Mouse (Mus musculus) erythroid progenitor cell, adult 5-6 weeks (primary cell): Measurements from ENCODE around the gene Lrp6. TPM values are rescaled to one million over a fixed set of nuclear protein-coding genes. Genes with fewer than 3 reads are reported as not detected.

ENCODE experiments used
- ATAC-seq: replicated peaks from 2 replicates; pipeline ENCODE4 v1.8.0; 2016; ENCODE audit warnings: moderate number of reproducible peaks, mild to moderate bottlenecking, moderate TSS enrichment, inconsistent platforms; ENCODE audit not compliant: poor library complexity, low FRiP score, severe bottlenecking
- total RNA-seq, 2 experiments: library from RNA; stranded (forward) in 1 of 2; stranded (reverse) in 1 of 2; fragments of 150-400 nt in 1 of 2; fragments of 186-747, 209-891 nt in 1 of 2; gene quantifications; 2 replicates each; pipeline versions ENCODE4 v1.2.3 to v1.2.4; 2015 to 2017; ENCODE audit warnings: low replicate concordance in 2 of 2

Lrp6 gene
- total RNA-seq, 2 experiments from 2014 or later, result 6.8 to 14.7 TPM

DNA sequence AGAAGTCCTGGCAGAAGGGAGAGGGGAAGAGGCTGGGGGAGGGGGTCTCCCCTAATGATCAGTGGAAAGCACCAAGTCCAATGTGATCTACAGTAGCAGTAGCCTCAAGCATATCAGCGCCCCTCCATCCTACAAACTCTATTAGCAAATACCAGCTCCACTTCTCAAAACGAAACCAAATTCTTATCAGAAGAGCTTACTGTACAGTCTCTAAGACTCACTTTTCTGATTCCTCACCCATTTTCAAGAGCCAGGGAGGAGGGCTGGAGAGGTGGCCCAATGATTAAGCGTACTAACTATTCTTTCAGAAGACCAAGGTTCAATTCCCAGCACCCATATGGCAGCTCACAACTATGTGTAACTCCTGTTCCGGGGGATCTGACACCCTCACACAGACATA is 28.0 kb downstream of the Lrp6 start:
- ATAC-seq, result peak; percentile 73

DNA sequence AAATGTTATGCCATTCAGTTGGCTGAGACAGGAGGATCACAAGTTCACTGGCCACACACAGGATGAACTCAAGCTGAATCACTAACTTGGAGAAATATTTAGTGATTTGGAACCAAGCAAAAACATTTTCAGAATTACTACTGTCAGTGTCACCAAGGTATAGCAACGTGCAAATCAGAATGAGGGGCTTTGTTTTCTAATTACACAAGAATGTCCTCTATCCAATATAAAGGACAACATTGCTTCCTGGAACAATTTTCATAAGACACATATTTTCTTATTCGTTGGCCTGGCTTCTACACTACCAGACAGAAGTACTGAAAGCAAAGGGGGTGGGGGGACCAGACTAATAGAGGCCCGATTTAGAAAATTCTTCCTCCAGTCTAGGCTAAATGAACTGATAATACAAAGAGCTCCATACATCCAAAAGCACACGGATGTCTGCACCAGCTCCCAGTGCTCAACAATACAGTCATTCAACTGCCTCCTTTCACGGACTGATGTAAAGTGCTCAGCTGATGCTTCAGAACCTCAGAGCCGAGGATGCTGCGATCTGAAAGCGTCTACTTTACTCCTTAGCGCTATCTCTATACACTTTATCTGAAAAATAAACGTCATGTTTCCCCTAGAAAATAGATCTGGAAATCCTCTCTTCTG is 29.2 kb downstream of the Lrp6 start:
- ATAC-seq, result no peak

DNA sequence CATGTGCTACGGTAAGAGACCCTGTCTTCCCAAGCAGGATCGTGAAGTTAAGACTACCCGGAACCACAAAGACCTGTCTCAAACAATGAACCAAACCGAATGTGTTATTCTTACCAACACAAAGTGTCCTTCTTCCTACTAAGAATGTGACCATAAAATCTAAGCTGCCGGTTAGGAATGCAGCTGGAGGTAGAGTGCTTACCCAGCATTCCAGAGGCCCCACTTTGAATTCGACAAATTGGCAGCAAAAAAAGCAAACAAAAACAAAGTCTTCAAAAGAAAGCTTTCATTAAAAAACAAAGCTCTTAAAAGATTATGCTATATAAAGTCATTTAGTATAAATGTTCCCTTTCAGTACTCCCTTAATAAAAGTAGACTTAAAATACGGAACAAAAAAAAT is 31.6 kb downstream of the Lrp6 start:
- no peak for ATAC-seq

DNA sequence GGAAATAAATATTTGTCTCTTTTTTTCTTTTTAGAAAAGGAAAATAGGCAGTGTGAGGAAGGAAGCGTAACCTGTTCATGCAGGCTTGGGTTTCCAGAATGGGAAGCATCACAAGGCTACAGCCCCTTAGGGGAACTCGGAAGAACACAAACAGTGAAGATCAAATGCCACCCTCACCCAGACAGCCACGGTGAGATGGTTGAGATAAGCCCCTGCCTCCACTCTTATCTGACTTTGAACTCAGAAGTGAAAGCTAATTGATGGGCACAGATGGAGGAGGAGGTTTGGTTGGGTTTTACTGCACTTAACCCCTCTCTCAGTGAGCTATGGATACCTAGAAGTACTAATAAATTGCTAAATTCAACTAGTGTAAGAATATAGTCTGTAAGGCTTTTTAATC is 33.7 kb downstream of the Lrp6 start:
- ATAC-seq, result no peak

DNA sequence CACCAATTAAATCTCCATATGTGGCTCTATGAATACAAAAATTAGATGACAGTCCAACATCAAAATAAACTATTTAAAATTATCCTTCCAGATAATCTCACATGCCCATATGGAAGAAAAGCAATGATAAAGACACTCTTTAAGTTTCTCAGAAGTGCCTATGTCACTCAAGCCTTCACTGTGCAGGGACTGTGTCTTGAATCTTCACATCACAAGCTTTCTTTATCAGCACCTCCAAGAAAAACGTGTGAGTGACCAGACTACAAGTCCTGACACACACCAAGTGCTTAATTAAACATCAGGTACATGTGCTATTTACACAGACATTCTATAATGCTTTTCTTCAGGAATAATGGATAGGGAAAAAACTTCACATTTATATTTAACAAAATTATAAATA is 34.8 kb downstream of the Lrp6 start:
- ATAC-seq, result no peak

DNA sequence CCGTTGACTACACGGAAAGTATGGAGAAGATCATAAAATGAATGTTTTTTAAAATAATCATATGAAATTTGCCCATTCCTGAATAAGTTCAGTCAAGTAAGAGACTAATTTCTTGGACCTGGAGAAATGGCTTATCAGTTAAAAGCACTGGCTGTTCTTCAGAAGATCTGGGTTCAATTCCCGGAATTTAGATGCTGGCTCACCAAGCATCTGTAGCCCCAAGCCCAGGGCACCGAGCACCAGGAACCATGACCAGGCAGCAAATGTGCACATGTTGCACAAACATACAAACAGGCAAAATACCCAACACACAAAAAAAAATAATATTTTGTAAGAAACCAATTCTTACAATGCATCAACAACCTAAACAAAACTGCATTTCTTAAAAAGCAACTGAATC is 37.4 kb downstream of the Lrp6 start:
- no peak for ATAC-seq

DNA sequence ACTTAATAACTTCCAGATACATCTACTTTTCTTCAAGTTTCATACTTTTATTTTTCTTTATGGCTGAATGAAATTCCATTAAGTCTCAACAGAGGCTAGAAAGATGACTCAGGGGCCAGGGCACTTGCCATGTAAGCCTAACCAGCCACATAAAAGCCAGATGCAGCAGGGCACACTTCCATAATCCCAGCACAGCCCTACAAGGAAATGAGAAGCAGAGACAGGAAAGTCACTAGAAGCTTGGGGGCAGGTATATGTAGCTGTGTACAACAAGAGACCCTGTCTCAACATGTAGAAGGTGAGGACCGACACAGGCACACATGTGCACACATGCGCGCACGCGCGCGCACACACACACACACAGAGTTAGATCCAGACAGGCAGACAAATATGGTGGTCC is 38.4 kb downstream of the Lrp6 start:
- no peak for ATAC-seq

DNA sequence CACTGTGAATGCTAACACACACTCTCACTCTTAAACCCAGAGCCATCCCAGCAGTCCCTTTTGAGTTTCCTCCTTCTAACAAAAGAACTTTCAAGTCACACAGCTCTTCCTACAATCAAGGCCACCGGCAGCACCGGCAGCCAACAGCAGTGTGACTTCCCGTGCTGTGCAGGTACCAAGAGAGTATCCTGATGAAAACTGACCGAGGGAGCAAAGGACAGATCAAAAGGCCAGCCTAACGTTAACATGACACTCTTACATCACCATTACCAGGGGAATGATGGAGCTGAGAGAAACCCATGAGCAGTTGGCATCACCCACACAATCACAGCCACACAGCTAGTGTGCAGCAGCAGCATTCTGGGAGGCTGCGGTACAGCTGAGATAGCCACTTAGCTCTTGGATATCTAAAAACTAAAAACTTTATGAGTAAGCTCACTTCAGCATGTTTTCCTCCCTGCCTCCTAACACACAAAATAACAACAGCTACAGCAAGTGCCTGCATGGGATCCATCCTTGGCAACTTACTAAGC is 39.1 kb downstream of the Lrp6 start:
- ATAC-seq, result no peak

DNA sequence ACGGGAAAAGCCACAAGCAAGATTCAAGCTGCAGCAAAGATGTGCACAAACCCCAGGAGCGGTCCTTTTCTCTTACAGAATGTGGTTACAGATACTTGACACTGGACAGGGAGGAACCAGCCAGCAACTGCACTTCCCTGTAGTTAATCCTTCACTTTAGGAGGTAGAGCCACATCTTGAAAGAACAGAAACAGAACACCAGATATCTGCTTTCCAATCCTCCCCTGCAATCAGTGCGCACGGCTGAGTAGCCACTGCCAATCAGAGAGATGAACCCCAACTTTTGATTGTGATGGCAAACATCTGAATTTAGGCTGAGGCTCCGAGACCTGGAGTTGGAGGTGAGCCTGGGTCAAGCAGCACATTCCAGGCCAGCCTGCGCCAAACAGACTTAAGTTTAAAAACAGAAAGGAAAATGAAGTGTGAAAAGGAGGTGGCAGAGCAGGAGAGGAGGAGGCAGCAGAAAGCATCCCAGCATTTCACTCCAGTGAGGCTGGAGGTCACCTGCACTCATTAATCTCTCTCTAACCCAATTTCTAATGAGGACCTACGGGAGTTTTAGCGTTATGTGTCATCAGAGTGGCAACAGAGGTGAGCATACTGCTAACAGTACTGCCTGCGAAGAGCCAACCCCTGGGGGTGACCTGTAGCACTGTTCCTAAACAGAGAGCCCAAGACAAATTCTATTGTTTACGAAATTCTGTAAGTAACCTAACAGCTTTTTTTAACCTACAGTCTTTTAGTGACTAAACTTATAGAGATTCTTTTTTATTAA is 39.8 kb downstream of the Lrp6 start:
- ATAC-seq, result no peak

DNA sequence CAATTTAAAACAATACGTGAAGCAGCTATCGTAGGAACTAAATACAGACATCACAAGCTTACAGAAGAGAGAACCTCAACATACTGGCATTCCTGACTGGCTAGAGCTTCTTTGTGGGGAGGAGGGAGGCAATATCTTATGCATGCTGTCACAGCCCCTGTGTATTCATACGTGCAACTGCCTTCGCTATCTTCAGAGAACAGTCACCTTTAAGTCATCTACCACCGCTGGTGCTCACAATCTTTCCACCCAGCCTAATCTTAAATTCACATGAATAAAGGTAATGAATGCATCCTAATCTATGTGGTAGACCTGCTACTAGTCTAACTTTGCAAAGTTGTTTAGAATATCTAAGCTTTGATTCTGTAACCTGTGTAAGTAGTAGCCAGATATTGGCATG is 40.5 kb downstream of the Lrp6 start:
- ATAC-seq, result no peak

DNA sequence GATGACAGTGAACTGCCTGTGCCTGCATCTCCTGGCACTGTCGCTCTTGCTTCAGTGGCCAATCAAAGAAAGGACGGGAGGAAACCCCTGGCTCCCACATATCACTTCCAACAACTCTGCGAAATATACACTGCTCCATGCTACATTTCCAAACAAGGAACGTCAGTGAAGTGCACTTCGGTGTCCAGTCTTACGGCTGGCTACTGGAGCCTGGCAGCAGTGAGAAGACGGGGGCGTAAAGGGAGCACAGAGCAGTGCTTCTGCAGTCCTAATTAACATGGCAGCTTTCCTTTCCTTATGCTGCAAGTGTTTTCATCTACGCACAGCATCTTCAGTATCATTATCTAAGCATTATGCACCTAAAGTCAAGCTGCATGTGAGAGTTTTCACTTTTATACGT is 45.4 kb downstream of the Lrp6 start:
- ATAC-seq, result no peak

DNA sequence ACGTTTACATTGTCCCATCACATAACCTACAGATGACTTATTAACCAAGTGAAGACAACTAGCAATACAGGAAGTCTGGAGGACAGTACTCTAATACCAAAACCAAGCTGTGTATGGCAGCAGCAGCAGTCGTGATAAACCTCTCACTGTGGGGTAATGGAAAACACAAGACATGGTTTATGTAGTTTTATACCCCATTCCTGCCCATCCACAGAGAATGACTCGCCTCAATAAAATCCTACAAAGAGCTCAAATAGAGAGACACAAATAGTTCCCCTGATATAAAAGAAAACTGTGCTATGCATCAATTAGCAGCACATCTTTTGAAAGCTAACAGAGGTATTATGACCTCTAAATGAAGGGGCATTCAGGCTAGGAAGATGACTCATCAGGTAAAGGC is 45.9 kb downstream of the Lrp6 start:
- no peak for ATAC-seq

DNA sequence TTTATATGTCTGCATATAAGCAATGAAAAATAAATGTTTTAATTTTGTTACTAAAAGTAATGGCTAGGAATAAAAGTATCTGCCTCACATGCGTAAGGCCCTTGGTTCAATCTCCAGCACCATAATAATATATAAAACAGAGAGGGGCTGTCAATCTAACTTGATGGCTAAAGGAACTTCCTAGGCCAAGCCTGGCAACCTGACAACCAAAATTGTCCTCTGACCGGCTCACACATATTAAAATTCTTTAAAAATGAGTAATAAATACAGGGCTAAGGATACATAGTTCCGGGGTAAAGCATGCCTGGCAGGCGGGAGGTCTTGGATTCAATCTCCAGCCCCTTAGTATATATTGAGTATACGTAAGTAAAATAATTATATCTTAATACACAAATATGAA is 48.3 kb downstream of the Lrp6 start:
- ATAC-seq, result no peak

DNA sequence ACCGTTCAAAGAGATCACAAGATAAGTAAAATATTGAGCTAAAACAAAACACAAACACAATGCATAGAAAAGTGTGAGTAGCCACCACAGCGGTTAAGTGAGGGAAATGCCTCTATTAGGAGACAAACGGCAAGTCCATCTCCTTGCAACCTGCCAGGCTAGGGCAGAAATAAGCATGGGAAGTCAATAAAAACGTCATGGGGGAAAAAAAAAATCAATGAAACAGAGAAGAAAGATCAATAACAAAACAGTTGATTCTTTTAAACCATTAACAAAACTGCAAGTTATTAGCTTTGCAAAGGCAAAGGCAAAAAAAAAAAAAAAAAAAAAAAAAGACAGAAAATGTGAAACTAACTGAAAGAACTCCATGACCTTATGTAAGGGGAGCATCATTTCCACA is 49.6 kb downstream of the Lrp6 start:
- ATAC-seq, result no peak

DNA sequence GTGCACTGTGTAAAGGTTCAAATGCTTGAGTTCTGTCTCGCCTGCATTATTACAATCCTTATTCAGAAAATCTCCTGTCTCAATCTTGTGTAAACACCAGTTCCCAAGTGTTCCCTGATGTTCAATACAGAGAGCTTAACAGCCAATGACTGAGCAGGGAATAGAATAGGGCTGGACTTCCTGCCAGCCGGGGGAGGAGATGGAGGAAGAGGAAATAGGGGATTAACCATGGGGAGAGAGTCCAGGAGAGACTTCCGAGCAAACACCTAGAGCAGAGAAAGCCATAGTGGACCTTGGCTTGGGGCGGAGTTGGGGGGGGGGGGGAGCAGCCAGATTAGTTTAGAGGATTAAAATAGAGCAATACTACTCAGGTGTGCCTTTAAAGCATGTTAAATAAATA is 51.3 kb downstream of the Lrp6 start:
- ATAC-seq, result no peak

DNA sequence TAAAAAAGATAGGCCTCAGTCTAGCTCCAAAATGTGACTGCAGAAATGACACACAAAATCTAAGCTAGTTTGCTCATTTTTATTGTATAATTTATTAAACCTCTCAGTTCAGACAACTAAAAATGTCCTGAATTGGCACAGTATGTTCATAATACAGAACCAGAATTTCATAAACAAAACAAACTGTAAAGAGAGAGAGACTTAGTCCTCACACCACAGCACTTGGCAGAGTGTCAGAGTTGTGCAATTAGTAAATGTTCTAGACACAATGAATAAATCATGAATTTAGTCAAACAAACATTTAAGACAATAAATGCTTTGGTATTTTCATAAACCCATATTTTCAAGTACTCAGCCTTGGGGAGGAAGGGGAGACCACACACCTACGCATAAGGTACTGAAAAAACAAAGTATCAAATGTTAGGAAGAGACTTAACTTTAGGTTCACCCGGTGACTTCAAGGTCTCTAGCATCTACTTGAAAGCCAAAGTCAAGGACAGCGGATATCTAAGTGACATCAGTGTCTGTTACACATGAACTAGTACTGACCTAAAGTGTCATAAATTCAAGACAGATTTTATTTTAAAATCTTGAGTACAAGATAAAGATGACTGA is 52.8 kb downstream of the Lrp6 start:
- ATAC-seq, result no peak

DNA sequence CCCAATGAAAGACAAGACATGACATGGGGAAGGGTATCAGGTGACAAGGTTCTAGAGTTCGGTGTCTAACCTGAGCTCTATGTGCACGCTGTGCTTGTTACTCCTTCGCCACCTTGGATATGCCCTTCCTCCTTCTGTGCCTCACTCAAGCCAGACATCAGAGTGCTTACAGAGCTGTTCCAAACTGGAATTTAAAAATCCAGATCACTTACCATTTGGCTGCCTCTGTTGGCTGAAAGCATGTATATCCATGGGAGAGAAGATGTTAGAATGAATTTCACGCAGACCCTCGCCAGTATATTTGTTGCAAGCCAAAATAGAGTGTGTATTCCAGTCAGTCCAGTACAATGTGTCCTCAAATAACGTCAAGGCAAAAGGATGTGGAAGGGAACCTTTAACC is 53.8 kb downstream of the Lrp6 start:
- no peak for ATAC-seq

DNA sequence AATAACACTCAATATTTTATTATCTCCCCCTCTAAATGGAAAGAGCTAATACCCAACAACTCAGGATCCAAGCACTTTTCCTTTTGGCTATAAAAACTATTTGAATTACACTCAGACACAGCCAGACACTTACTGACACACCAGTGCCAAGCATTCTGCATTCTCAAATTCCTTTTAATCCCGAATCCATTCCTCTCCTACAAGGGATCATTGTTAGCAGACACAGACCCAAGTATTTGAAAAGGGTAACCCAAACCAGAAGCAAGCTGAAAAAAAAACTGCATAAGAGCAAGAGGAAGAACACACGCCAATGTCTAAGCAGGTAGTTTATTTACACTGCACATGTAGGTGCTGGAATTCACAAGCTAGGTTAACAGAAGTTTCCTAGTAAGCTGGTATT is 54.3 kb downstream of the Lrp6 start:
- ATAC-seq, result no peak

DNA sequence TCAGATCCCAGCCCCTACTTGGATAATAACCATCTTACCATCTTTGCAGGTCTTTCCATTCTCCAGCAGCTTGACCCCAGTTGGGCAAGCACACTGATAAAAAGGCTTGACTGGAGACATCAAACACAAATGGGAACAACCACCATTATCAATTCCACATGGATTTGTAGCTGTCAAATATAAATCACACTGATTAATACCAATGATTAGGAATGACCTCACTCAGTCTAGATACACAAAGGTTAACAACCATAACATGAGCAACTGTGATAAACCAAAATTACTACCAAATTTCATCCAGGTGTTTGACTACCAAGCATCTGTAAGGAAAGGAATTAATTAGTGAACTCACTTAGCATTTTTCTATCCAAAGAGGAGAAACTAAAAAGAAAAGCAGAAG is 55.6 kb downstream of the Lrp6 start:
- ATAC-seq, result no peak

DNA sequence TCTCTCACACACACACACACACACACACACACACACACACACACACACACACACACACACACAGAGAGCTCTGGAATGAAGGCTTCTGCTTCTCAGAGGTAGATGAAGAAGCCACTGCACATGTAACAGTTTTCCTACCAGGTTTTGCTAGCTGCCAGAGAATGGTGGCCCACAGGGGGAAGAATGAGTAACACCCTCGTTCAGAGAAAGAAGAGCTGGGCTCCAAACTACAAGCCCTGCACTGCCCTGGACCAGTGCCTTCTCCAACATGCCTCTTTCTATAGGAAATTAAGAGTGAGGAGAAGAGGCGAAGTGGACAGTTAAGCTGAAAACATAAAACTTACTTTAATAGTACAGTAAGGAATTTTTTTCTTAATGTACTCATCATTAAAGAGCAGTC is 56.5 kb downstream of the Lrp6 start:
- no peak for ATAC-seq

DNA sequence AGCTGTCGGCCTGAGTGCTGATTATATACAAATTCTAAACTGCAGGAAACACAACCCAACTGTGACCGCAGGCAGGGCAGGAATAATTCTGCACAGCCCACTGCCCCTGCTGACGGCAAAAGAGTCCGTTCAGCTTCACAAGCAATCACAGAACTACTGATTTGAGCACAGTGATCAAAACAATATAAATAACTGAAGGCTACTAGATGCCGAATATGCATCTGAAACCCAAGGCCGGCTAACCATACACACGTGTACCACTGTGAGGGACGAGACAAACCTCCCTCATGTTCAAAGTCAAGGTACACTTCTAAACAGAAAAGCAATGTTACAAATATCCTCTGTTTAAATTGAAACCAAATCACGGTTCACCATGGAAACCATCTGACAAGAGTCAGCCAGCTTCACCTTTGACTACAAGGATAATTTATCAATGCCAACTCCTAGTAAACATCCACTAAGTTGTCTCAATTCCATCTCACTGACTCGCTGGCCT is 57.0 kb downstream of the Lrp6 start:
- ATAC-seq, result no peak
